Mouse (Mus musculus) megakaryocyte, embryonic 14.5 days (primary cell): ENCODE results near the gene Nrg3.

Source experiments
- FLI1 ChIP-seq: IDR thresholded peaks from 2 replicates; pipeline ENCODE4 v1.6.1; 2012; ENCODE audit warnings: low read length, inconsistent platforms, mixed read lengths
- GATA1 ChIP-seq: IDR thresholded peaks from 3 replicates; pipeline ENCODE4 v1.6.1; 2012; ENCODE audit warnings: mixed read lengths, low read length, inconsistent platforms, borderline replicate concordance

- TF ChIP-seq GATA1 (no peak), FLI1 (no peak)
Observed at GRCm38 (mm10) chr14:38992574-38992866, 480.4 kb downstream of the Nrg3 start.
